Mouse (Mus musculus): ENCODE data around the gene Yrdc. TPM values are rescaled to one million over a fixed set of nuclear protein-coding genes. Genes with fewer than 3 reads are reported as not detected.

The Yrdc gene
- polyA plus RNA-seq (2012; rRNA removed), result 18.8 and 20.6 TPM in 2 replicates

GRCm38 (mm10) chr4:124850261-124850913 lies at the start of gene Yrdc:
Gene Yrdc, plus strand, starts transcription at chr4:124850679.

GRCm38 (mm10) chr4:124801552-124802308 lies 48.7 kb upstream of the Yrdc start, which contains the start of gene Mtf1:
Gene Mtf1, plus strand, starts transcription at chr4:124802104.

DNA sequence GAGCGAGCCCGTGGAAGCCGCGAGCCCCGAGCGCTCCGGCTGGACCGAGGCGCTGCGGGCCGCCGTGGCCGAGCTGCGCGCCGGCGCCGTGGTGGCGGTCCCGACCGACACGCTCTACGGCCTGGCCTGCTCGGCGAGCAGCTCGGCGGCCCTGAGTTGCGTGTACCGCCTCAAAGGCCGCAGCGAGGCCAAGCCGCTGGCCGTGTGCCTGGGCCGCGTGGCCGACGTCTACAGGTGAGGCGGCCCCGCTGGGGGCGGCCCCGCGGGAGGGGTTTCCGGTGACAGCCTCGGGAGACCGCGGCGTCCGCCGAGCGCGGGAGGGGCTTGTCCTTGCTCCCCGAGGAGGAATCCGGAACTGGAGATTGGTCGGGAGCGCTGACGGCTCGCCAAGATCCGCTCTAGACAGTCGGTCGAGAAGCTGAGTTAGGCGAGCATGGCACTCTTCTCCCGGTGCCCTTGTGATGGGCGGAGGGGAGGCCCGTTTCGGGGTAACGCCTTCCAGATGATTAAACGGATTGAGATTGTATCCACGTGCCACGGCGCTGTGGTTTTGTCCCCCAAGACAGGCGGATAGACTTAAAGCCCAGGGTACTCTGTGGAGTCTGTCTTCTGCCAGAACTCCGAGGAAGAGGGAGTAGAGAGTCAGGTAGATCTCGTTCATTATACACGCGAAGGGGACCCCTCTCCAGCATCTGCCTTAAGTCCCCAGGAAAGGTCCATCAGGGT lies 617 bp downstream of the Yrdc start, which contains the start of gene 1110065P20Rik:
Gene 1110065P20Rik, minus strand, starts transcription at position 264 of the 726 bp plus-strand sequence.

GRCm38 (mm10) chr4:124861283-124862188 lies 11.1 kb downstream of the Yrdc start, which contains the start of gene Maneal:
Gene Maneal, minus strand, starts transcription at chr4:124862171.

DNA sequence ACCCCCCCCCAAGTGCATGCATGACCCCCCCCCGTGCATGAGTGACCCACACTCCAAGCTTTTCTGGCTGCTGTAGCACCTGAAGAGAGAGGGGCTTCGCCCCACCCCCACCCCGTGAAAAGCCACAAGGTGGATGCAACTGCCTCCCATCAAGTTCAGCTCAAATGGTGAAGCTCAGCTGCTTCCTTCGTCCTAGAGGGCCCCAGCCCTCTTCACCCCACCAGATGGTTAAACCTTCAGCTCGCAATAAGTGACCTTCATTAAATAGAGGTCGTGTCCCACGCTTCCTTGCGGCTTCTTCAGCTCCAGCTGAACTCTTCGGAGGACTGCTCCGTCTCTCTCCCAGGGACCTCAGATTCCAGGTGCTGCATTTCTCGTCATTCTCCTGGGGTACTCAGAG lies 30.1 kb downstream of the Yrdc start, which contains the start of gene Epha10:
Gene Epha10, plus strand, starts transcription at position 301 of the 400 bp plus-strand sequence.

Other genes starting within 250 kb of the Yrdc start
- not detected in 2 replicates for gene 3100002H09Rik, start 239.9 kb upstream of the Yrdc start, polyA plus RNA-seq (2012; rRNA removed)
- not detected in 2 replicates for gene Pou3f1, start 193.9 kb upstream of the Yrdc start, polyA plus RNA-seq (2012; rRNA removed)
- 13.6 and 14.1 TPM in 2 replicates for gene Utp11, start 157.1 kb upstream of the Yrdc start, polyA plus RNA-seq (2012; rRNA removed)
- gene Fhl3, start 150.0 kb upstream of the Yrdc start, polyA plus RNA-seq (2012; rRNA removed), result 2.8 and 3.4 TPM in 2 replicates
- gene Sf3a3, start 135.9 kb upstream of the Yrdc start, polyA plus RNA-seq (2012; rRNA removed), result 25.6 and 27.2 TPM in 2 replicates
- gene Inpp5b, start 108.8 kb upstream of the Yrdc start, polyA plus RNA-seq (2012; rRNA removed), result 22.5 and 25.6 TPM in 2 replicates
- 4.7 and 4.8 TPM in 2 replicates for gene Mtf1, start 48.6 kb upstream of the Yrdc start, polyA plus RNA-seq (2012; rRNA removed)
- gene 1110065P20Rik, start 517 bp downstream of the Yrdc start, polyA plus RNA-seq (2012; rRNA removed), result 12.8 and 14.5 TPM in 2 replicates
- gene Maneal, start 11.5 kb downstream of the Yrdc start, polyA plus RNA-seq (2012; rRNA removed), result 0.01 and 0.02 TPM in 2 replicates
- gene Epha10, start 30.2 kb downstream of the Yrdc start, polyA plus RNA-seq (2012; rRNA removed), result not detected in 2 replicates
- gene 9930104L06Rik, start 86.4 kb downstream of the Yrdc start, polyA plus RNA-seq (2012; rRNA removed), result 4.1 and 5.5 TPM in 2 replicates
- gene Cdca8, start 88.6 kb downstream of the Yrdc start, polyA plus RNA-seq (2012; rRNA removed), result 34.6 and 37.1 TPM in 2 replicates
- 1.7 and 2.2 TPM in 2 replicates for gene Rspo1, start 135.8 kb downstream of the Yrdc start, polyA plus RNA-seq (2012; rRNA removed)
- gene Gnl2, start 165.9 kb downstream of the Yrdc start, polyA plus RNA-seq (2012; rRNA removed), result 21.8 and 26.2 TPM in 2 replicates
- gene Dnali1, start 215.0 kb downstream of the Yrdc start, polyA plus RNA-seq (2012; rRNA removed), result 0.04 TPM in 1 of 2 replicates, not detected in the other
- gene Snip1, start 216.0 kb downstream of the Yrdc start, polyA plus RNA-seq (2012; rRNA removed), result 7.1 and 7.5 TPM in 2 replicates
- gene Meaf6, start 234.5 kb downstream of the Yrdc start, polyA plus RNA-seq (2012; rRNA removed), result 8.4 and 10.1 TPM in 2 replicates

Measured in liver, embryonic 18 days (tissue).